ENCODE assay signal across 27 mouse cellular contexts in the genomic region with DNA sequence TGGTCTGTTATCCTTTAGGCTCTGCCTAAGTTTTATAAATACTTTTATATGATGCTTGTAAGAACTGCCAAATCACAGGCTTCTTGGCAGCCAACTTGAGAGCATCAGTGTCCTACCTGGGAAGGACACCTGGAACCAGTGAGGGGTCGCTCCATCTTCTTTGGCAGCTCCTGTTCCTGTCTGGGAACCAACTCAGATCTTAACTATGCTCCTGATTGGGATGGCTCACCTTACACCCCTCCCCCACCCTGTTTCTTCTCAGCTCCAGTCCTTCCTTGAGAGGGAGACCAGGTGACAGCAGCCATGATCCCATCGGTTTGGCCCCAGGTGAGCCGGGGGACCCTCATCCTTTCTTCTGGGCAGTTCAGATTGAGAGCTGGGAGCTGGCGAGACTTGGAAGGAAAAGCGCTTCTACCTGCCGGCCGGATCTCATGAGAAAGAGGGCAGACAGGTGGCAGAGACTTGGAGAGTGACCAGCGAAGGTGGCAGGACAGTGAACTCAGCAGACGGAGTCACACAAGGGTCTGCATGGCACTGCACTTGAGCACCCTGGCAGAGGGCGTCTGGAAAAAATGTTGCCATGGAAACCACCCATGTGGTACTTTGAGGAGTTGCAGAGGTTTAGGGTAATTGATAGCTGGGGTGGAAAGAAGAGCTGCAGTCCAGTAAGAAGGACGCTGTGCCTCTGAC. TPM values are rescaled to one million over a fixed set of nuclear protein-coding genes. Genes with fewer than 3 reads are reported as not detected.
DNase-seq lines count a peak whose midpoint lies in the region; ATAC-seq lines count a peak whose summit lies in the region.
"Had no signal": no experiment of that assay in that cellular context is flagged by ENCODE, and none has a peak within 500 bp of the region (broad histone marks: within the 10 kb centered on the region; RNA-seq: fewer than 3 reads in every experiment).

No protein-coding gene starts in this region.

- H3K4me1 ChIP-seq in embryonic facial prominence, embryonic 11.5 days (ENCODE audit: control insufficient read depth, insufficient read depth, low read length), result no peaks in the 10 kb centered on the region
- peaks cover 19% of the 10 kb centered on the region for H3K4me1 ChIP-seq in embryonic facial prominence, embryonic 10.5 days

- no peak for ATAC-seq in embryonic facial prominence, embryonic 11.5 days (replicated peaks; ENCODE audit: insufficient number of reproducible peaks, low FRiP score, low TSS enrichment, low read depth)
- ATAC-seq: forebrain, embryonic 14.5 days; hindbrain, embryonic 16.5 days; inflammation-experienced regulatory T-cells, adult 6 months; intestine, postnatal 0 days had no signal

- 76% methylated on average over 11 of the region's 11 CpGs for WGBS in embryonic facial prominence, embryonic 11.5 days
- 82% methylated on average over 11 of the region's 11 CpGs for WGBS in embryonic facial prominence, embryonic 10.5 days

- H3K4me2 ChIP-seq in embryonic facial prominence, embryonic 11.5 days (ENCODE audit: low read depth, low read length), result no peak overlapping the region
- H3K4me2 ChIP-seq: embryonic facial prominence, embryonic 15.5 days; hindbrain, embryonic 12.5 days had no signal

- H3K9me3 ChIP-seq in embryonic facial prominence, embryonic 11.5 days (replicated peaks; ENCODE audit: control insufficient read depth, low read length), result no peaks in the 10 kb centered on the region
- 0 out of 2 replicates have a peak, but pooled peaks cover 3% of the 10 kb centered on the region for H3K9me3 ChIP-seq in embryonic facial prominence, embryonic 10.5 days
- H3K9me3 ChIP-seq: embryonic facial prominence, embryonic 15.5 days had no signal

- H3K27ac ChIP-seq in embryonic facial prominence, embryonic 11.5 days (replicated peaks; ENCODE audit: low read depth, low read length), result no peak overlapping the region
- no peak overlapping the region for H3K27ac ChIP-seq in embryonic facial prominence, embryonic 10.5 days (replicated peaks)
- H3K27ac ChIP-seq: embryonic facial prominence, embryonic 15.5 days; forebrain, embryonic 10.5 days; heart, embryonic 10.5 days; hindbrain, embryonic 12.5 days had no signal

- no peak overlapping the region for H3K4me3 ChIP-seq in embryonic facial prominence, embryonic 11.5 days (ENCODE audit: low read depth, low read length)
- H3K4me3 ChIP-seq in embryonic facial prominence, embryonic 10.5 days, result no peak overlapping the region
- H3K4me3 ChIP-seq: embryonic facial prominence, embryonic 15.5 days; erythroblast, embryonic 14.5 days; forebrain, embryonic 10.5 days; heart, embryonic 10.5 days; hindbrain, embryonic 12.5 days had no signal

- no peak overlapping the region for H3K9ac ChIP-seq in embryonic facial prominence, embryonic 11.5 days (replicated peaks; ENCODE audit: low read length)
- H3K9ac ChIP-seq: embryonic facial prominence, embryonic 15.5 days; hindbrain, embryonic 12.5 days had no signal

- DNase-seq in cerebellum, postnatal 10 days, result peak; percentile 70 to 75
- no peak for DNase-seq in cerebellum, adult 9-10 months
- peak; percentile 10 for DNase-seq in embryonic facial prominence, embryonic 11.5 days (ENCODE audit: low spot score)
- no peak for DNase-seq in embryonic facial prominence, embryonic 10.5 days (ENCODE audit: low spot score)
- DNase-seq in MN1 (ENCODE audit: low spot score) (peak; percentile 12), ZHBTc4 (ENCODE audit: low read depth, low spot score) (peak; percentile 18)
- no peak for DNase-seq in heart, adult 18-20 months
- DNase-seq in right cerebral cortex, adult 2 months (ENCODE audit: low spot score in 2 of 2), result no peak
- DNase-seq: adrenal gland, postnatal 14 days; gastrocnemius, postnatal 36 days; heart, adult 11 months; heart, postnatal 10 days; heart, postnatal 4 days; kidney, adult 8-10 months had no signal

- no peaks in the 10 kb centered on the region for H3K27me3 ChIP-seq in embryonic facial prominence, embryonic 11.5 days (ENCODE audit: control insufficient read depth, insufficient read depth, low read length)
- H3K27me3 ChIP-seq in embryonic facial prominence, embryonic 10.5 days (replicated peaks; ENCODE audit: low read depth, poor library complexity, severe bottlenecking), result no peaks in the 10 kb centered on the region; the same call in 1 of the 2 replicates
- H3K27me3 ChIP-seq: embryonic facial prominence, embryonic 15.5 days; hindbrain, embryonic 12.5 days had no signal

- H3K36me3 ChIP-seq in embryonic facial prominence, embryonic 11.5 days (replicated peaks; ENCODE audit: control insufficient read depth, insufficient read depth, low read depth, low read length), result no peaks in the 10 kb centered on the region
- H3K36me3 ChIP-seq in embryonic facial prominence, embryonic 10.5 days (replicated peaks), result peaks cover 46% of the 10 kb centered on the region

RNA-seq across cellular contexts. Expression of a gene that starts 3.0 kb away (rescaled TPM):
- 8.9 and 9.4 TPM in 2 replicates for polyA plus RNA-seq in embryonic facial prominence, embryonic 11.5 days (2014; fragmentation: Nextera tagmentation; extraction: Ambion mirVana)
- polyA plus RNA-seq in embryonic facial prominence, embryonic 10.5 days (2016; fragmentation: Nextera tagmentation; extraction: Ambion mirVana), result 8.1 and 8.7 TPM in 2 replicates
- 1 to 10 TPM; 4.7 to 6.3 TPM for total RNA-seq in heart, adult 18-20 months (2021)
- polyA plus RNA-seq: erythroblast, embryonic 14.5 days had no signal

RNA-seq across cellular contexts. Expression of a gene that starts 18.4 kb away (rescaled TPM):
- polyA plus RNA-seq in embryonic facial prominence, embryonic 11.5 days (2014; fragmentation: Nextera tagmentation; extraction: Ambion mirVana), result not detected in 2 replicates
- polyA plus RNA-seq in embryonic facial prominence, embryonic 10.5 days (2016; fragmentation: Nextera tagmentation; extraction: Ambion mirVana), result not detected in 2 replicates
- total RNA-seq in heart, adult 18-20 months (2021), result not detected
- total RNA-seq: adrenal gland, postnatal 14 days; CH12.LX; common myeloid progenitor, adult 5-6 weeks; gastrocnemius, adult 8-10 months; gastrocnemius, postnatal 36 days; heart, postnatal 10 days; heart, postnatal 4 days had no signal
- polyA plus RNA-seq: embryonic facial prominence, embryonic 15.5 days; erythroblast, embryonic 14.5 days; forebrain, embryonic 10.5 days; forebrain, embryonic 14.5 days; heart, embryonic 10.5 days; heart, embryonic 14.5 days; hindbrain, embryonic 12.5 days; hindbrain, embryonic 16.5 days; inflammation-experienced regulatory T-cells, adult 6 months; intestine, postnatal 0 days had no signal

RNA-seq across cellular contexts. Expression of a gene that starts 20.0 kb away (rescaled TPM):
- not detected in 2 replicates for polyA plus RNA-seq in embryonic facial prominence, embryonic 11.5 days (2014; fragmentation: Nextera tagmentation; extraction: Ambion mirVana)
- not detected in 2 replicates for polyA plus RNA-seq in embryonic facial prominence, embryonic 10.5 days (2016; fragmentation: Nextera tagmentation; extraction: Ambion mirVana)
- total RNA-seq in heart, adult 18-20 months (2021), result not detected
- total RNA-seq: adrenal gland, postnatal 14 days; CH12.LX; common myeloid progenitor, adult 5-6 weeks; gastrocnemius, adult 8-10 months; gastrocnemius, postnatal 36 days; heart, postnatal 10 days; heart, postnatal 4 days had no signal
- polyA plus RNA-seq: embryonic facial prominence, embryonic 15.5 days; erythroblast, embryonic 14.5 days; forebrain, embryonic 10.5 days; forebrain, embryonic 14.5 days; heart, embryonic 10.5 days; heart, embryonic 14.5 days; hindbrain, embryonic 12.5 days; hindbrain, embryonic 16.5 days; inflammation-experienced regulatory T-cells, adult 6 months; intestine, postnatal 0 days had no signal

RNA-seq across cellular contexts. Expression of a gene that starts 43.0 kb away (rescaled TPM):
- polyA plus RNA-seq in embryonic facial prominence, embryonic 11.5 days (2014; fragmentation: Nextera tagmentation; extraction: Ambion mirVana), result not detected in 2 replicates
- polyA plus RNA-seq in embryonic facial prominence, embryonic 10.5 days (2016; fragmentation: Nextera tagmentation; extraction: Ambion mirVana), result not detected in 2 replicates
- 1 to 10 TPM; 1.7 to 5.4 TPM for total RNA-seq in heart, adult 18-20 months (2021)
- total RNA-seq: CH12.LX; common myeloid progenitor, adult 5-6 weeks; gastrocnemius, adult 8-10 months; gastrocnemius, postnatal 36 days had no signal
- polyA plus RNA-seq: embryonic facial prominence, embryonic 15.5 days; erythroblast, embryonic 14.5 days; forebrain, embryonic 10.5 days; forebrain, embryonic 14.5 days; hindbrain, embryonic 12.5 days; hindbrain, embryonic 16.5 days; inflammation-experienced regulatory T-cells, adult 6 months had no signal

Comparison
In these comparisons a context has a peak if more than half of its experiments do, and no peak if none do; other contexts are left out.
1. DNase-seq: peak in cerebellum, postnatal 10 days (2 of 2), embryonic facial prominence, embryonic 11.5 days (single experiment), MN1 (single experiment) and ZHBTc4 (single experiment); none in cerebellum, adult 9-10 months (single experiment), embryonic facial prominence, embryonic 10.5 days (single experiment), heart, adult 18-20 months (0 of 2) and right cerebral cortex, adult 2 months (0 of 2).